Mouse (Mus musculus) liver, embryonic 11.5 days (tissue): Measurements from ENCODE around the gene Tbc1d1. TPM values are rescaled to one million over a fixed set of nuclear protein-coding genes. Genes with fewer than 3 reads are reported as not detected.

ENCODE experiments used
- ATAC-seq: fragments of 200-750 bp; cut with Nextera tagmentation; replicated peaks from 2 replicates; pipeline ENCODE4 v1.8.0; 2017; ENCODE audit warnings: moderate number of reproducible peaks, mild to moderate bottlenecking, moderate TSS enrichment, moderate library complexity; ENCODE audit not compliant: low FRiP score
- DNase-seq: peaks from one replicate; pipeline ENCODE4 v3.0.0-alpha.2; 2017; ENCODE audit warnings: low spot score
- H3K27ac ChIP-seq: fragments of 300-500 bp; sonication (generic); 2 replicates; pipeline ENCODE4 v1.5.1; 2014; ENCODE audit warnings: mild to moderate bottlenecking, low read depth, low read length, control low read depth
- H3K27me3 ChIP-seq: fragments of 300-500 bp; sonication (generic); replicated peaks from 2 replicates; pipeline ENCODE4 v1.6.1; 2014; ENCODE audit warnings: low read length, mixed read lengths; ENCODE audit not compliant: control insufficient read depth, insufficient read depth
- H3K36me3 ChIP-seq: fragments of 300-500 bp; sonication (generic); 2 replicates; pipeline ENCODE4 v1.6.1; 2014; ENCODE audit warnings: mild to moderate bottlenecking, low read length, moderate library complexity, mixed read lengths; ENCODE audit not compliant: control insufficient read depth, insufficient read depth
- H3K4me1 ChIP-seq: fragments of 300-500 bp; sonication (generic); replicated peaks from 2 replicates; pipeline ENCODE4 v1.6.1; 2014; ENCODE audit warnings: low read length, mixed read lengths; ENCODE audit not compliant: control insufficient read depth, insufficient read depth
- H3K4me2 ChIP-seq: fragments of 300-500 bp; sonication (generic); 2 replicates; pipeline ENCODE4 v1.6.1; 2014; ENCODE audit warnings: mild to moderate bottlenecking, control low read depth, moderate library complexity
- H3K4me3 ChIP-seq: fragments of 300-500 bp; sonication (generic); 2 replicates; pipeline ENCODE4 v1.5.1; 2014; ENCODE audit warnings: low read depth, low read length, control low read depth
- H3K9ac ChIP-seq: fragments of 300-500 bp; sonication (generic); 2 replicates; pipeline ENCODE4 v1.6.1; 2014; ENCODE audit warnings: low read depth, low read length, control low read depth
- H3K9me3 ChIP-seq: fragments of 300-500 bp; sonication (generic); 2 replicates; pipeline ENCODE4 v1.6.1; 2016; ENCODE audit warnings: low read length, inconsistent platforms, mixed read lengths; ENCODE audit not compliant: control insufficient read depth
- WGBS: fragments of 180-500 bp; shearing (Covaris S2); extraction: QIAGEN DNeasy Blood & Tissue Kit; methylation state at CpG from one replicate; pipeline ENCODE4 v1.1.7; 2014; 5-methylcytosine and 5-hydroxymethylcytosine counted together
- polyA plus RNA-seq: library from polyadenylated mRNA; unstranded; fragments of >200 nt; fragmentation: Nextera tagmentation; extraction: Ambion mirVana; gene quantifications from 2 replicates; pipeline ENCODE4 v1.2.1, GENCODE M21; 2014

Tbc1d1 gene
- polyA plus RNA-seq, 1 experiment from 2014 or later, result 25.6 TPM

- Histone ChIP-seq H3K36me3 (no peaks in the 10 kb centered on the region), H3K27ac (no peak overlapping the region), H3K4me2 (no peak overlapping the region), H3K9me3 (no peaks in the 10 kb centered on the region), H3K27me3 (no peaks in the 10 kb centered on the region), H3K4me1 (no peaks in the 10 kb centered on the region; the same call in 1 of the 2 replicates), H3K4me3 (no peak overlapping the region), H3K9ac (no peak overlapping the region)
- ATAC-seq (0 out of 2 replicates have a peak, but pooled peaks have one; percentile 58), DNase-seq (no peak)
- WGBS, result 89% methylated on average over 10 of the region's 10 CpGs
These were observed 13.0 kb downstream of the Tbc1d1 start for GRCm38 (mm10) chr5:64168990-64169540.

- DNase-seq, result no peak
- Histone ChIP-seq H3K27ac (no peak overlapping the region), H3K36me3 (no peaks in the 10 kb centered on the region), H3K9ac (no peak overlapping the region), H3K4me3 (no peak overlapping the region), H3K9me3 (no peaks in the 10 kb centered on the region), H3K4me2 (no peak overlapping the region), H3K27me3 (no peaks in the 10 kb centered on the region), H3K4me1 (no peaks in the 10 kb centered on the region; the same call in 1 of the 2 replicates)
- ATAC-seq, result no peak
- 78% methylated on average over 3 of the region's 3 CpGs for WGBS
These were observed 16.8 kb downstream of the Tbc1d1 start for GRCm38 (mm10) chr5:64172884-64173283.

- H3K4me3 ChIP-seq, result no peak overlapping the region
- no peaks in the 10 kb centered on the region for H3K36me3 ChIP-seq
- H3K9me3 ChIP-seq, result no peaks in the 10 kb centered on the region
- no peak for ATAC-seq
- DNase-seq, result no peak
- H3K27ac ChIP-seq, result no peak overlapping the region
- H3K4me1 ChIP-seq, result no peaks in the 10 kb centered on the region; the same call in 1 of the 2 replicates
- 81% methylated on average over 16 of the region's 16 CpGs for WGBS
- no peak overlapping the region for H3K4me2 ChIP-seq
- no peak overlapping the region for H3K9ac ChIP-seq
- no peaks in the 10 kb centered on the region for H3K27me3 ChIP-seq
These were observed 17.2 kb downstream of the Tbc1d1 start for GRCm38 (mm10) chr5:64173302-64173701.

- WGBS, result 68% methylated on average over 5 of the region's 5 CpGs
- Histone ChIP-seq H3K36me3 (no peaks in the 10 kb centered on the region), H3K4me1 (no peaks in the 10 kb centered on the region), H3K9me3 (no peaks in the 10 kb centered on the region), H3K9ac (no peak overlapping the region), H3K27ac (no peak overlapping the region), H3K4me3 (no peak overlapping the region), H3K4me2 (no peak overlapping the region), H3K27me3 (no peaks in the 10 kb centered on the region)
- no peak for DNase-seq
- ATAC-seq, result no peak
These were observed 18.4 kb downstream of the Tbc1d1 start for GRCm38 (mm10) chr5:64174429-64174935.

GRCm38 (mm10) chr5:64180548-64180947, 24.4 kb downstream of the Tbc1d1 start:
- no peak overlapping the region for H3K4me2 ChIP-seq
- no peak for DNase-seq
- H3K4me3 ChIP-seq, result no peak overlapping the region
- ATAC-seq, result no peak
- H3K36me3 ChIP-seq, result no peaks in the 10 kb centered on the region
- 84% methylated on average over 8 of the region's 8 CpGs for WGBS
- H3K27me3 ChIP-seq, result no peaks in the 10 kb centered on the region
- H3K4me1 ChIP-seq, result no peaks in the 10 kb centered on the region
- no peak overlapping the region for H3K27ac ChIP-seq
- no peaks in the 10 kb centered on the region for H3K9me3 ChIP-seq
- H3K9ac ChIP-seq, result no peak overlapping the region

GRCm38 (mm10) chr5:64183712-64184111, 27.6 kb downstream of the Tbc1d1 start:
- no peak for ATAC-seq
- no peak overlapping the region for H3K27ac ChIP-seq

GRCm38 (mm10) chr5:64185257-64185656, 29.2 kb downstream of the Tbc1d1 start:
- no peaks in the 10 kb centered on the region for H3K4me1 ChIP-seq
- H3K27me3 ChIP-seq, result no peaks in the 10 kb centered on the region
- no peak overlapping the region for H3K4me3 ChIP-seq
- DNase-seq (no peak), ATAC-seq (no peak)
- no peak overlapping the region for H3K27ac ChIP-seq
- WGBS, result 66% methylated on average over 7 of the region's 7 CpGs
- no peak overlapping the region for H3K4me2 ChIP-seq
- H3K9ac ChIP-seq, result no peak overlapping the region
- no peaks in the 10 kb centered on the region for H3K9me3 ChIP-seq
- no peaks in the 10 kb centered on the region for H3K36me3 ChIP-seq

More at GRCm38 (mm10) chr5:64183712-64184111, 27.6 kb downstream of the Tbc1d1 start:
- Histone ChIP-seq H3K36me3 (no peaks in the 10 kb centered on the region), H3K9me3 (no peaks in the 10 kb centered on the region), H3K4me2 (no peak overlapping the region), H3K27me3 (no peaks in the 10 kb centered on the region), H3K4me3 (no peak overlapping the region), H3K4me1 (no peaks in the 10 kb centered on the region), H3K9ac (no peak overlapping the region)
- no peak for DNase-seq
- 88% methylated on average over 4 of the region's 4 CpGs for WGBS

- WGBS, result 75% methylated on average over 5 of the region's 5 CpGs
These were observed 30.5 kb downstream of the Tbc1d1 start for GRCm38 (mm10) chr5:64186566-64186965.

GRCm38 (mm10) chr5:64188083-64188648, 32.1 kb downstream of the Tbc1d1 start:
- H3K27me3 ChIP-seq, result no peaks in the 10 kb centered on the region
- no peak overlapping the region for H3K4me3 ChIP-seq
- 59% methylated on average over 3 of the region's 3 CpGs for WGBS
- peaks cover 6% of the 10 kb centered on the region; the same call in 1 of the 2 replicates for H3K9me3 ChIP-seq
- no peak for ATAC-seq
- H3K36me3 ChIP-seq, result no peaks in the 10 kb centered on the region; the same call in 1 of the 2 replicates
- no peak for DNase-seq
- no peak overlapping the region for H3K9ac ChIP-seq
- H3K4me2 ChIP-seq, result no peak overlapping the region
- H3K4me1 ChIP-seq, result no peaks in the 10 kb centered on the region
- no peak overlapping the region for H3K27ac ChIP-seq

More at GRCm38 (mm10) chr5:64186566-64186965, 30.5 kb downstream of the Tbc1d1 start:
- Histone ChIP-seq H3K9ac (no peak overlapping the region), H3K4me3 (no peak overlapping the region), H3K9me3 (peaks cover 6% of the 10 kb centered on the region; the same call in 1 of the 2 replicates), H3K36me3 (no peaks in the 10 kb centered on the region; the same call in 1 of the 2 replicates), H3K27me3 (no peaks in the 10 kb centered on the region), H3K27ac (no peak overlapping the region), H3K4me2 (no peak overlapping the region), H3K4me1 (no peaks in the 10 kb centered on the region)
- ATAC-seq (no peak), DNase-seq (no peak)
